Mouse (Mus musculus) limb, embryonic 14.5 days (tissue): ENCODE measurements around the gene Tmc8. TPM values are rescaled to one million over a fixed set of nuclear protein-coding genes. Genes with fewer than 3 reads are reported as not detected.

Experiments used
- ATAC-seq: fragments of 200-750 bp; cut with Nextera tagmentation; 2 replicates; pipeline ENCODE4 v1.8.0; 2017; ENCODE audit warnings: low read depth, moderate number of reproducible peaks, moderate TSS enrichment; ENCODE audit not compliant: low FRiP score
- DNase-seq: peaks from one replicate; pipeline ENCODE4 v3.0.0-alpha.2; 2015; ENCODE audit warnings: low spot score
- H3K27ac ChIP-seq: fragments of 300-500 bp; sonication (generic); replicated peaks from 2 replicates; pipeline ENCODE4 v1.5.1; 2014; ENCODE audit warnings: low read depth, mild to moderate bottlenecking, low read length, moderate library complexity, mixed read lengths
- H3K27me3 ChIP-seq: fragments of 300-500 bp; sonication (generic); 2 replicates; pipeline ENCODE4 v1.6.1; 2014; ENCODE audit warnings: low read length, mixed read lengths; ENCODE audit not compliant: control insufficient read depth, insufficient read depth
- H3K36me3 ChIP-seq: fragments of 300-500 bp; sonication (generic); 2 replicates; pipeline ENCODE4 v1.6.1; 2014; ENCODE audit warnings: mild to moderate bottlenecking, low read length, moderate library complexity, mixed read lengths; ENCODE audit not compliant: control insufficient read depth, insufficient read depth
- H3K4me1 ChIP-seq: fragments of 300-500 bp; sonication (generic); 2 replicates; pipeline ENCODE4 v1.6.1; 2014; ENCODE audit warnings: antibody characterized with exemption, low read length, mixed read lengths; ENCODE audit not compliant: control insufficient read depth, insufficient read depth
- H3K4me2 ChIP-seq: fragments of 300-500 bp; sonication (generic); replicated peaks from 2 replicates; pipeline ENCODE4 v1.6.1; 2014; ENCODE audit warnings: low read depth, mild to moderate bottlenecking, low read length, moderate library complexity; ENCODE audit not compliant: severe bottlenecking
- H3K4me3 ChIP-seq: fragments of 300-500 bp; sonication (generic); replicated peaks from 2 replicates; pipeline ENCODE4 v1.5.1; 2014; ENCODE audit warnings: low read length
- H3K9ac ChIP-seq: fragments of 300-500 bp; sonication (generic); 2 replicates; pipeline ENCODE4 v1.6.1; 2014; ENCODE audit warnings: mild to moderate bottlenecking, low read depth, low read length, moderate library complexity; ENCODE audit not compliant: severe bottlenecking
- H3K9me3 ChIP-seq: fragments of 300-500 bp; sonication (generic); 2 replicates; pipeline ENCODE4 v1.6.1; 2016; ENCODE audit warnings: low read length; ENCODE audit not compliant: control insufficient read depth
- POLR2A ChIP-seq: fragments of 200-500 bp; IDR thresholded peaks from 2 replicates; pipeline ENCODE4 v1.8.0; 2012; ENCODE audit warnings: inconsistent platforms, mild to moderate bottlenecking, moderate library complexity, borderline replicate concordance; ENCODE audit not compliant: insufficient read depth, insufficient read length; ENCODE audit errors: extremely low read depth
- WGBS: fragments of 180-500 bp; shearing (Covaris S2); extraction: QIAGEN DNeasy Blood & Tissue Kit; methylation state at CpG from one replicate; pipeline ENCODE4 v1.1.7; 2014; 5-methylcytosine and 5-hydroxymethylcytosine counted together
- polyA plus RNA-seq, 2 experiments: library from polyadenylated mRNA; depleted of rRNA in 1 of 2; stranded (reverse) in 1 of 2; unstranded in 1 of 2; fragments of >200 nt; fragmentation: Nextera tagmentation in 1 of 2; extraction: Ambion mirVana in 1 of 2; gene quantifications; 2 replicates each; pipeline versions ENCODE4 v1.2.1 to v1.2.3; 2012 to 2014

The Tmc8 gene
- polyA plus RNA-seq, 2 experiments = 1.1 to 3.1 TPM

- no peaks in the 10 kb centered on the region for H3K9me3 ChIP-seq
- H3K4me3 ChIP-seq = no peak overlapping the region
- no peak for DNase-seq
- no peak for TF ChIP-seq POLR2A
- H3K9ac ChIP-seq = no peak overlapping the region
- no peaks in the 10 kb centered on the region for H3K36me3 ChIP-seq
- ATAC-seq = no peak
- H3K27ac ChIP-seq = no peak overlapping the region
- 40% methylated on average over 5 of the region's 5 CpGs for WGBS
- peaks cover 6% of the 10 kb centered on the region for H3K4me1 ChIP-seq
- H3K4me2 ChIP-seq = no peak overlapping the region
- H3K27me3 ChIP-seq = no peaks in the 10 kb centered on the region
Measured at GRCm38 (mm10) chr11:117796954-117797353, 15.1 kb downstream of the Tmc8 start.

GRCm38 (mm10) chr11:117797511-117798159 lies 15.8 kb downstream of the Tmc8 start, which contains the start of gene 6030468B19Rik:
Gene 6030468B19Rik (plus strand): TSS chr11:117797660.
- no peaks in the 10 kb centered on the region for H3K9me3 ChIP-seq
- H3K27ac ChIP-seq = no peak within 1 kb of the TSS
- no peak within 1 kb of the TSS for H3K4me2 ChIP-seq
- peaks cover 2% of the 10 kb centered on the region for H3K4me1 ChIP-seq
- no peak for DNase-seq
- H3K27me3 ChIP-seq = no peaks in the 10 kb centered on the region
- no peak for TF ChIP-seq POLR2A
- H3K4me3 ChIP-seq = no peak within 1 kb of the TSS
- H3K36me3 ChIP-seq = no peaks in the 10 kb centered on the region
- no peak within 1 kb of the TSS for H3K9ac ChIP-seq
- peak; percentile 41; the same call in 1 of the 2 replicates for ATAC-seq
- 48% methylated on average over 9 of the region's 9 CpGs for WGBS

- Histone ChIP-seq H3K4me1 (no peaks in the 10 kb centered on the region), H3K4me3 (no peak overlapping the region), H3K27ac (no peak overlapping the region), H3K9me3 (no peaks in the 10 kb centered on the region), H3K4me2 (no peak overlapping the region), H3K9ac (no peak overlapping the region), H3K36me3 (no peaks in the 10 kb centered on the region), H3K27me3 (no peaks in the 10 kb centered on the region)
- no peak for TF ChIP-seq POLR2A
- DNase-seq = no peak
- no peak; the same call in 1 of the 2 replicates for ATAC-seq
- WGBS = 24% methylated on average over 2 of the region's 2 CpGs
Measured at GRCm38 (mm10) chr11:117798160-117798541, 16.3 kb downstream of the Tmc8 start.

- Histone ChIP-seq H3K4me1 (no peaks in the 10 kb centered on the region), H3K4me3 (no peak overlapping the region), H3K4me2 (no peak overlapping the region), H3K27ac (no peak overlapping the region), H3K9me3 (no peaks in the 10 kb centered on the region), H3K9ac (no peak overlapping the region), H3K36me3 (no peaks in the 10 kb centered on the region), H3K27me3 (no peaks in the 10 kb centered on the region)
- WGBS = 68% methylated on average over 5 of the region's 5 CpGs
- TF ChIP-seq POLR2A = no peak
- no peak for DNase-seq
- no peak for ATAC-seq
Measured at GRCm38 (mm10) chr11:117799174-117799573, 17.3 kb downstream of the Tmc8 start.

- Histone ChIP-seq H3K27ac (no peak overlapping the region), H3K4me3 (no peak overlapping the region), H3K27me3 (no peaks in the 10 kb centered on the region), H3K36me3 (no peaks in the 10 kb centered on the region), H3K4me1 (no peaks in the 10 kb centered on the region), H3K9ac (no peak overlapping the region), H3K9me3 (no peaks in the 10 kb centered on the region), H3K4me2 (no peak overlapping the region)
- TF ChIP-seq POLR2A = no peak
- 78% methylated on average over 7 of the region's 7 CpGs for WGBS
- DNase-seq (no peak), ATAC-seq (no peak)
Measured at GRCm38 (mm10) chr11:117800038-117800437, 18.2 kb downstream of the Tmc8 start.
